Mouse (Mus musculus) activated CD4-positive, CD25-positive, alpha-beta regulatory T cell, adult 4 months (primary cell): Measurements from ENCODE around the gene Zfp609. TPM values are rescaled to one million over a fixed set of nuclear protein-coding genes. Genes with fewer than 3 reads are reported as not detected.
"Not testable (repeated sequence)": the region's sequence is repeated elsewhere in the genome, so short reads cannot be mapped to it uniquely, and the experiment has no call there.

Experiments
- ATAC-seq: one replicate; pipeline ENCODE4 v1.8.0; 2017
- polyA plus RNA-seq, 2 experiments: library from polyadenylated mRNA; unstranded; fragments of 100-300 nt; shearing (Covaris generic); gene quantifications; one replicate each; pipeline ENCODE4 v1.2.1; 2017

The Zfp609 gene
- polyA plus RNA-seq, 2 experiments from 2014 or later = 1.8 to 2.3 TPM

- no peak for ATAC-seq
Observed at GRCm38 (mm10) chr9:65703926-65704595, 123.3 kb downstream of the Zfp609 start.

- ATAC-seq = no peak
Observed at GRCm38 (mm10) chr9:65703241-65703640, 124.1 kb downstream of the Zfp609 start.

- no peak for ATAC-seq
Observed at GRCm38 (mm10) chr9:65702286-65702685, 125.1 kb downstream of the Zfp609 start.

- no peak for ATAC-seq
Observed at GRCm38 (mm10) chr9:65700504-65700903, 126.9 kb downstream of the Zfp609 start.

GRCm38 (mm10) chr9:65697992-65698391 is 129.4 kb downstream of the Zfp609 start:
- ATAC-seq = no peak

GRCm38 (mm10) chr9:65697356-65697755 is 130.0 kb downstream of the Zfp609 start:
- no peak for ATAC-seq

- no peak for ATAC-seq
Observed at GRCm38 (mm10) chr9:65696337-65696736, 131.0 kb downstream of the Zfp609 start.

- ATAC-seq = no peak
Observed at GRCm38 (mm10) chr9:65695646-65696045, 131.7 kb downstream of the Zfp609 start.

- ATAC-seq = no peak
Observed at GRCm38 (mm10) chr9:65692959-65693603, 134.3 kb downstream of the Zfp609 start.

- ATAC-seq = no peak
Observed at GRCm38 (mm10) chr9:65692466-65692865, 134.9 kb downstream of the Zfp609 start.

GRCm38 (mm10) chr9:65689869-65690268 is 137.5 kb downstream of the Zfp609 start:
- ATAC-seq = not testable (repeated sequence)

- no peak for ATAC-seq
Observed at GRCm38 (mm10) chr9:65684704-65685103, 142.7 kb downstream of the Zfp609 start.

GRCm38 (mm10) chr9:65682994-65683393 is 144.4 kb downstream of the Zfp609 start:
- no peak for ATAC-seq

GRCm38 (mm10) chr9:65682183-65682582 is 145.2 kb downstream of the Zfp609 start:
- no peak for ATAC-seq

- no peak for ATAC-seq
Observed at GRCm38 (mm10) chr9:65681634-65681940, 145.8 kb downstream of the Zfp609 start.

GRCm38 (mm10) chr9:65680938-65681633 is 146.3 kb downstream of the Zfp609 start:
- peak; percentile 41 for ATAC-seq

GRCm38 (mm10) chr9:65679181-65679761 is 148.1 kb downstream of the Zfp609 start:
- no peak for ATAC-seq

GRCm38 (mm10) chr9:65677119-65677462 is 150.3 kb downstream of the Zfp609 start:
- ATAC-seq = no peak

- peak; percentile 94 for ATAC-seq
Observed at GRCm38 (mm10) chr9:65676358-65677118, 150.8 kb downstream of the Zfp609 start.

- ATAC-seq = peak; percentile 18
Observed at GRCm38 (mm10) chr9:65675461-65676357, 151.7 kb downstream of the Zfp609 start.

GRCm38 (mm10) chr9:65672996-65673395 is 154.4 kb downstream of the Zfp609 start:
- ATAC-seq = no peak

- no peak for ATAC-seq
Observed at GRCm38 (mm10) chr9:65671431-65671931, 155.9 kb downstream of the Zfp609 start.
